Mouse (Mus musculus): ENCODE results near the gene Lrrc51. TPM values are rescaled to one million over a fixed set of nuclear protein-coding genes. Genes with fewer than 3 reads are reported as not detected.

Lrrc51 gene
- total RNA-seq (2023): under 1 TPM in 1 of 2 experiments, not detected in 1; 0.88 TPM

DNA sequence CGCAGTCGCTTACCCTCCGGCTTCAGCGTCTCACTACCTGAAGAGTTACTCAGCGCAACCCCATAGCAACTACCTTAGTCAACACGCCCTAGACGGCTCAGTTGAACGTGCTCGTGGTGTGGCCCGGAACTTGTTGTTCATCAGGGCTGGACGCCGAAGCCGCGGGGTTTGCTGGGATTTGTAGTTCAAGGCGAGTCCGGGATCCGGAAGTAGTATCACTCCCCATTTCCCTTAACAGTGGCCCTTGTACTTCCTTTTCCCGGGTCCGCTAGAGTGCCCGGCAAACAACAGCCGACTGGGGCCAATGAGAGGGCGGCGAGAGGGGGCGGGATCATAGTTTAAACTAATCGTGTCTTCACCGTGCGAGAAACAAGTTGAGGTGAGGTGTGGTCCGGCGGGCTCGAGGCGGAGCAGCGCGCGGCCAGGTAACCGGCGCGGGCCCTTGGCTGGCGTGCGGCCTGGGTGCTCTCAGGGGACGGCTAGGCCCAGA lies at the start of gene Lrrc51, which contains the start of gene Numa1:
TSS of gene Lrrc51 (minus strand) at position 145 of the 490 bp plus-strand sequence.
TSS of gene Numa1 (plus strand) at position 361 of the 490 bp plus-strand sequence.

DNA sequence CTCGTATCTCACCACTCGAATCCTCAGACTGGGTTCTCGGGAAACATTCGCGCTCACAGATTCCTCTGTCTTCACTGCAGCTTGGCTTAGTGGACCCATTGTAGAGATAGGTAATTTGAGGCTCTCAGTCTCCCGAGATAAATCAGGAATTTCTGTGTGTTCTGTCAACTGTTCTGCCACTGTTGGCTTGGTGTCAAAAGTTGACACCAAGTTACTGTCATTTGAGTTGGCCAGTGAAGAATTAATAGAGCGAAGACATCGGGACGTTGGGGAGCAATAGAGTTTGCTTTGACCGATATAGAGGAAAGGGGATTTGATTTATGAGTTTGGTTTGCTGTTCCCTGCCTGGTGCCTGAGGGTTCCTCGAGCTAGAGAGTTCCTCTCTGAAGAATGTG lies 27.4 kb downstream of the Lrrc51 start, which contains the start of gene Tomt:
TSS of gene Tomt (minus strand) at position 73 of the 395 bp plus-strand sequence.

DNA sequence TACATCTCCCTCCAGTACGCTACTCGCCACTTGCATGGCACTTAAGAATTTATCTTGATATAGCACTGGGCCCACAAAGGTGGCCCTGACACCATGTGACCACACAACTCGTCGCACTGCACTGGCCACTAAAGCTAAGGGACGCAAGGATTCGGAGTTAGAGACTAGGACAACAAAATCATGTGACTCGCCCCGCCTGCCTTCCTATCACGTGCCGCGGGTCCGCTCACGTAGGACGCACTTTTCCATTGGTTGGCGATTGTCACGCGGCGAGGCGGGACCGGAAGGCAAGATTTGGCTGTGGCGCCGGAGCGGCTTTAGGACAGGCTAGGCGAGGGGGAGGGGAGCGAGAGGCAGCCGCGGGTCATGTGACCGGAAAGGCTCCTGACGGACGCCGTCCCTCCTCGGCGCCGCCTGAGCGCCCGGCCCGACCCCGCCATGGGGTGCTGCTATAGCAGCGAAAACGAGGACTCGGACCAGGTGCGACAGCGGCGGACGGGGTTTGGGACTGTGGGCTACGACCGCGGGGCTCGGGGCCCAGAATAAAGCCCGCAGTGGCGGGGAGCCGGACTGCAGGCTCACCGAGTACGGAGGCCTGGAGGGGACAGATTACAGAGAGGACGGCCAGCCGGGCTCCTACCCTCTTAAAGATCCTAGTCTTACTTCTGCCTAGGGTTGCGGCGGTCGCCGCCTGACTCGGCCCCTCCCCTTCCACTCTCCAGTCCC lies 28.0 kb downstream of the Lrrc51 start, which contains the start of gene Lamtor1:
TSS of gene Lamtor1 (plus strand) at position 344 of the 726 bp plus-strand sequence.

DNA sequence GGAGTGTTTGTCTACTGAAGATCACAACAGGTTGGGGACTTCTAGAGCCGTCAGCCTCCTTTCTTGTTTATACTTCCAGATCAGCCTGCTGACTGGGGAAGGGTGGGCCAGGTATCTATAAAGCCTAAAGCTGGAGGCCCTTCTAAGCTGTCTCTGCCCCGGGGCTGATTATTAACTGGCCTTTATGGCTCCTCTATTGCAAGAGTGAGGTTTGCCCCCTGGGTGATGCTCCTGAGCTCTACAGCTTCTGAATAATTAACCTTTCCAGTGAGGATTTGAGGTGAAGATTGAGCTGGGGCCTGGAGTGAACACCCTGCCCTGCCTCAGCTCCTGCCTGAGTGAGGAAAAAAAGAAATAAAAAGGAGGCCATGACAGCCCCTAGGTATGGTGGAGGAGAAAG lies 63.1 kb downstream of the Lrrc51 start, which contains the start of gene Folr1:
TSS of gene Folr1 (minus strand) at position 160 of the 400 bp plus-strand sequence.

DNA sequence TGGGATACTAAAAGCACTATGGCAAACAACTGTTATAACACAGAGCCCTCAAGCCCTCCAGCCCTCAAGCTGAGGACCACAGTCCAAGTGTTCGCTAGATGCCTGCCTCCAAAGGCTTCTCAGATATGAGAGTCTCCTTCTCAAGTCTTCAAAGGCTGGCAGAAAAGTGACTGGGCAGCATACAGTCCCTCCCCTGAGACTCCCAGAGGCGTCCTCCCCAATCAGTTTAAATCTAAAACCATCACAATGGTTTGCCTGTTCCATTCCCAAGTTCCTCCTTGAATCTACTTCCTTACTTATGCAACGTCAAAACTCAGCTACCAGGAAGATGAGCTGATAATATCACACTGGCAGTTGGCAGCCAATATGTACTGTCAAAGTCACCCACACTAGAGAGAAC lies 70.3 kb downstream of the Lrrc51 start, which contains the start of gene Anapc15:
TSS of gene Anapc15 (plus strand) at position 301 of the 400 bp plus-strand sequence.

Other genes starting within 250 kb of the Lrrc51 start
- gene Phox2a, start 115.6 kb downstream of the Lrrc51 start, total RNA-seq (2023): not detected
- 10 to 100 TPM; 58.4 to 64.3 TPM for gene Inppl1, start 95.7 kb downstream of the Lrrc51 start, total RNA-seq (2023)
- 1 to 10 TPM; 3.9 to 4.3 TPM for gene Folr2, start 76.7 kb downstream of the Lrrc51 start, total RNA-seq (2023)
- 10 to 100 TPM; 29.9 to 30.6 TPM for gene Anapc15, start 70.2 kb downstream of the Lrrc51 start, total RNA-seq (2023)
- gene Folr1, start 63.1 kb downstream of the Lrrc51 start, total RNA-seq (2023): not detected
- 100 to 1,000 TPM; 105 to 108 TPM for gene Lamtor1, start 28.0 kb downstream of the Lrrc51 start, total RNA-seq (2023)
- gene Tomt, start 27.5 kb downstream of the Lrrc51 start, total RNA-seq (2023): not detected
- 100 to 1,000 TPM; 137 to 142 TPM for gene Numa1, start 216 bp upstream of the Lrrc51 start, total RNA-seq (2023)
- gene Il18bp, start 84.8 kb upstream of the Lrrc51 start, total RNA-seq (2023): 10 to 100 TPM; 28.8 to 30.0 TPM
- 10 to 100 TPM; 18.2 to 27.3 TPM for gene Rnf121, start 131.6 kb upstream of the Lrrc51 start, total RNA-seq (2023)
- gene Xndc1, start 131.6 kb upstream of the Lrrc51 start, total RNA-seq (2023): 1 to 10 TPM; 8.4 to 9.7 TPM
- 1 to 10 TPM in 1 of 2 experiments, under 1 TPM in 1; 0.52 to 1.5 TPM for gene Xntrpc, start 131.8 kb upstream of the Lrrc51 start, total RNA-seq (2023)
- gene Trpc2, start 149.2 kb upstream of the Lrrc51 start, total RNA-seq (2023): under 1 TPM in 1 of 2 experiments, not detected in 1; 0.94 TPM
- not detected for gene Art1, start 167.8 kb upstream of the Lrrc51 start, total RNA-seq (2023)
- gene Art5, start 175.6 kb upstream of the Lrrc51 start, total RNA-seq (2023): not detected
- not detected for gene Chrna10, start 182.9 kb upstream of the Lrrc51 start, total RNA-seq (2023)

All from monocyte, adult 59 days (primary cell).